Mouse (Mus musculus): Measurements from ENCODE around the gene Lrrc31.

Gene Lrrc31

DNA sequence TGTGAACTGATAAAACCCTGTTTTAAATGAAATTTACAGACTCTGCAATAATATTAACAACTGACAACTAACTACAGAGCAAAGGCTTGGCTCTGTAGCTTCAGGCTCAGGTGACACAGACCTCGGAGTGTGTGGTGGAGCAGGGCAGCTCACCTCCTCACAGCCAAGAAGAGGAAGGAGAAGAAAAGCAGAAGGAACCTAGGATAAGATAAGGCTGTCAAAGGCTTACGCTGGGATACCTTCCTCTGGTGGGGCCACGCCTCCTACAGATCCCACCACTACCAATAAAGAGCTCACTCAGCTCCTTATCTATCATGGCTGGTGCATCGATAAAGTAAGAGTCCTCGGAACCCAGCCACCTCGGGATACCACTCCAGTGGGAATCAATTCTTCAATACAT, 16.5 kb downstream of the Lrrc31 start:
- no peak for DNase-seq

DNA sequence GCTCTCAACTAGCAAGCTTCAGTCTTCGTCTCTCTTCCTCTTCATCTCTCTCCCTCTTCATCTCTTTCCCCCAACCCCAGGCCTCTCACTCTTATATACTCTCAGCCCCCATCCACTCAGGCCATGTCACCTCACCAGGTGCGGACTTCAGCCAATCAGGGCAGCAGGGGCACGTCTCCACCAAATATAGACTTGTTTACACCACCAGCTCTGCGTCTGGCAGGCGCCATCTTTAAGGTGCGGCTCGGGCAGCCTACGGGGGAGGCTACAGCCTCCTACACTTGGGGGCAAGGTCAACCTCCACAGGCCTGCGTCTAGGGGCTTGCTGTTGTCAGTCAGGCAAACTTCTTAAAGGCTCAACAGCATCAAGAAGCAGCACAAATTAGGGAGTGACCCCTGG, 41.2 kb downstream of the Lrrc31 start:
- no peak for DNase-seq

- DNase-seq, result no peak
Observed at GRCm38 (mm10) chr3:30655937-30656336, 43.7 kb downstream of the Lrrc31 start.

DNA sequence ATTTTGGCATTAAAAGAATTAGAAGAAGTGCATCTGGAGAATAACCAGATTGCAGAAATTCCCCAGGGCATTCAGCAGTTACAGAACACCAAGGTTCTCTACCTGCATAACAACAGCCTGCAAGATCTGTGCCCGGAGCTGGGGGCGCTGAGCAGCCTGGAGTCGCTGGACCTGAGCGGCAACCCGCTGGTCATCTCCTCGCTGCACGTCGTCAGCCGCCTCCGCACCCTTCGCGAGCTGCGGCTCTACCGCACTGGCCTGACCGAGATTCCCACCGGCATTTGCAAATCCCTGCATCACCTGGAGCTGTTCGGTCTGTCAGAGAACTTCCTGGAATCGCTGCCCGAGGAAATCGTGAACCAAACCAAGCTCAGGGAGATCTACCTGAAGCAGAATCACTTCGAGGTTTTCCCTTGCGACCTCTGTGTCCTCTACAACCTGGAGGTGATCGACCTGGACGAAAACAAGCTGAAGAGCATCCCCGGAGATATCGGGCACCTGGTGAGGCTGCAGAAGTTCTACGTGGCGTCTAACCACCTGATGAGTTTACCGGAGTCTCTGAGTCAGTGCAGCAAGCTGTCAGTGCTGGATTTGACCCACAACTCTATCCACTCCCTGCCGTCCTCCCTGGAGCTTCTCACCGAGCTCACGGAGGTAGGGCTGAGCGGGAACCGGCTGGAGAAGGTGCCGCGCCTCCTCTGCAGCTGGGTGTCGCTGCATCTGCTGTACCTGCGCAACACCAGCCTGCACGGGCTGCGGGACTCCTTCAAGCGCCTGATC, 49.4 kb downstream of the Lrrc31 start:
- no peak for DNase-seq

- no peak for DNase-seq
Observed at GRCm38 (mm10) chr3:30648466-30648865, 51.2 kb downstream of the Lrrc31 start.

- DNase-seq, result no peak
Observed at GRCm38 (mm10) chr3:30647440-30648090, 52.1 kb downstream of the Lrrc31 start, which contains the start of gene Lrrc34. Gene Lrrc34 (minus strand): TSS chr3:30647869.

DNA sequence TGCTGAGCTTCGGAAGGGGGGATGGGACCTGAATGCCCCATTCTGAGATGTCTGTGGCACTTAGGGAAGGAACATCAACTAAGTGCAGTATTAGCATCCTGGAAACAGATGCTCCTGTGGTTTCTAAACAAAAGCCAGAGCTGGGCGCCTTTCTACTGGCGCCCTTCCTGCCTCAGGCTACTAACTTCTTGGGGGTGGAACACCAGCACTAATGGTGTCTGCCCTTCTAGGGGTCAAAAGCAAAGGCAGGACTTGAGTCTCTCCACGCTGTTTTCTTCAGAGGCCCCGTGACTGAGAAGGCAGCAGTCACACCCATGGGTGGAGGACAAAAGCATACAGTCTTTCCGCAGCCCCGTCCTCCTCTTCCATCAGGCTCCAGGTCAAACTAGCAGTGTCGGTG, 52.9 kb downstream of the Lrrc31 start:
- no peak for DNase-seq

DNA sequence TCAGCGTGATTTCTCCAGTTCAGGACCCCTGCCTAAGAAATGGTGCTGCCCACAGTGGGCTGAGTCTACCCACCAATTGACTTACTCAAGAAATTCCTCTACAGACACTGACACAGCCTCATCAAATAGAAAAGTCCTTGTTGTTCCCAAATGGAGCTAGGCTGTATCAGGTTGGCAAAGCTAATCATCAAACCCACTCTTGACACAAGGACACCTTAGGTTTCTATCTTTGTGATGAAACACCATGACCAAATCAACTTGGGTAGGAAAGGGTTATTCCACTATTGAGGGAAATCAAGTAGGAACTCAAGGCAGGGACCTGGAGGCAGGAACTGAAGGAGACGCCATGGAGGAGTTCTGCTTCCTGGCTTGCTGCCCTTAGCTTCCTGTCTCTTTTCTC, 55.4 kb downstream of the Lrrc31 start, which contains the start of gene Lrriq4:
TSS of gene Lrriq4 (plus strand) at position 301 of the 400 bp plus-strand sequence.
- no peak for DNase-seq

- DNase-seq, result no peak
Observed at GRCm38 (mm10) chr3:30635629-30636028, 64.0 kb downstream of the Lrrc31 start.

- no peak for DNase-seq
Observed at GRCm38 (mm10) chr3:30633681-30634080, 66.0 kb downstream of the Lrrc31 start.
